Mouse (Mus musculus) right cerebral cortex, postnatal 14 days (tissue): ENCODE measurements around the gene Dennd1a.

Experiments used
- DNase-seq: peaks from one replicate; pipeline ENCODE4 v3.0.0; 2022

The Dennd1a gene

DNA sequence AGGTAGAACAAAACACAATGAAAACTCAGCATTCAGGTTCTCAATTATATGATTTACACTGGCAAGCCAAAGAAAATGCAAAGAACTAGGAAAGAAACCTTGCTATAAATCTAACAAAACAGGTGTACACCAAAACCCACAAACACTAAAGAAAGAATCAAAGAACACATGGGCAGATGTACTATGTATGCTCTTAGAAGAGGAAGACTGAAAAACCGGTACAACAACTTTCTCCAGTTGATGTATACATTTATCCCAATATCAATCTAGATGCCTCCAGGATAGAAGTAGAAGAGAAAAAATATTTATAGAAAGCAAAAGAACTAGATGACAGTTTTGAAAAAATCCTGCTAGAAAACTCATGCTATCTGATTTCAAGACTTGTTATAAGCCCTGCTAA lies 184.5 kb downstream of the Dennd1a start:
- no peak for DNase-seq

DNA sequence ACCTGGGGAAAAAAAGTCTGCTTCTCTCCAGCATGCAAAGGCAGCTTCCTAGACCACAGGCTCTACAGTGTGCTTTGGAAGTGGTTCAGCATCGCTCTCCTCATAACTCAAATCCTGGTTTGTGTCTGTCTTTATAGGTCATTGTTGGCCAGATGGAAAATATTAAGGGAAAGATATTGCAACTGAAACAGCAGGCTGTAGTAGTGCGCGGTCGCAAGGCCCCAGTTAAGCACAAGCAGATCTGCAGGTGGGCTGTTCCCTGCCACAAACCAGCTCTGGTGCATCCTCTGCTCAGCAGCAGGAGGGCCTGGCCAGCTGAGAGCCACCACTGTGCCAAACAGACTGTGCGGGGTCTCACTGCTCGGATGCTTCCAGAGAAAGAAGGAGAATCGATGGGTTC lies 186.9 kb downstream of the Dennd1a start:
- DNase-seq = no peak

DNA sequence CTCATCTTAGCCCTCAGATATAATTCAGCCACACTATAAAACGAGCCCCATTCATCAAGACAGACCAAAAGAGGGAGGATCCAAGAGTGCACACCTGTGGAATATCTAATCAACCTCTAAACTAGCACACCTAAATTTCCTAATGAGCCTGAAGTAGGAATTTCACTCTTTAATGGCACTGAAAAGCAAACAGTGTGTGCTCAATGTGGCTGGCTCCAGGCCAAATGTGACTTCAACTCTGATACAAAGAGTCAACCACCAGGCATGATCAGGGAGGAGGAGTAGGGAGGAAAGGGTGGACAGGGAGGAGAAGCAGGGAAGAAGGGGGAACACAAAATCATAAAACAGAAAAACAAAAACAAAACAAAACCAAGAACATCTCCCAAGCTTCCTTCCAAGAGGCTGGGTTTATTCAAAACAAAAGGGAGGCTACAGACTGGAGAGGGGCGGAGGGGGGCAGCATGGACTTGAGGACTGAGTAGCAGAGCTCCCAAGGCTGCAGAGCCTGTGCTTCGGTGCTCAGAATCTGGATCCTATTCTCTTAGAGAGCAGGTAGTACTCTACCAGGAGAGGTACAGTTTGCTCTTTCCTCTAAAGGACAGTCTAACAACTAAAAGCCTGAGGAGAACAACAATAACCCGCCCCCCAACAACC lies 187.9 kb downstream of the Dennd1a start:
- DNase-seq = no peak

DNA sequence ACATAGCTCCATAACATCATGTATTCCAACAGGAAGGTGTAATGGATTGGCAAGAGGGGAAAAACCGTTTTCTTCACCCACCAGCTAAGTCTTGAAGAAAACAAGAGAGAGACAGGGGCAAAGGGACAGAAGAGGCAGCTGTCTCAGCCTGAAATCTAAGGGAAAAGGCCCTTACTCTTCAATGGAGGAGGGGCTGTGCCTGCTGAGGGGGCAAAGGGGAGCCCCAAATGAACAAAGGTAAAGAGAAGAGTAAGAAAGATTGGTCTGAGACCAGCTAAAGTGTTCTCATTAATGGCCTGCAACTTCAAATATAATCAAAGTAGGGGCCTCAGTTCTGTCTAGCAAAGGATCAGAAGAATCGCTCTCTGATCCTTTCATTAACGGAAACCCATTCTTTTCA lies 189.7 kb downstream of the Dennd1a start:
- no peak for DNase-seq

DNA sequence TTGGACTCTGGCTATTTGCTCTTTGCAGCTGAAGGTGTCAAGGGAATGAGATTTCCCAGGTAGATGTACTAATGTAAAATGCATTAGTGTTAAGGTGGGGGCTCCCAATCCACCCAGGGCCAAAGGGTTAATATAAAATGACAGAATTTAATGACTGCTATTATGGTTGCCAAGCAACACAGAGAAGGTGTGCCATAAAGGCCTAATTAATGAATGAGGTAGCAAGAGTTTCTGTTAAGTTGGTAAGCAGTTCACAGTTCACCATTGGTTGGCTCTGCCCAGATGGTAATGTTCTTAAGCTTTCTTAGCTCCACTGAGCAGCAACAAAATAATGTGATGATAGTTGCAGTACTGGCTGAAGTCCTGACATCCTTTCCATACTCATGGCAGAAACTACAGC lies 190.9 kb downstream of the Dennd1a start:
- no peak for DNase-seq

DNA sequence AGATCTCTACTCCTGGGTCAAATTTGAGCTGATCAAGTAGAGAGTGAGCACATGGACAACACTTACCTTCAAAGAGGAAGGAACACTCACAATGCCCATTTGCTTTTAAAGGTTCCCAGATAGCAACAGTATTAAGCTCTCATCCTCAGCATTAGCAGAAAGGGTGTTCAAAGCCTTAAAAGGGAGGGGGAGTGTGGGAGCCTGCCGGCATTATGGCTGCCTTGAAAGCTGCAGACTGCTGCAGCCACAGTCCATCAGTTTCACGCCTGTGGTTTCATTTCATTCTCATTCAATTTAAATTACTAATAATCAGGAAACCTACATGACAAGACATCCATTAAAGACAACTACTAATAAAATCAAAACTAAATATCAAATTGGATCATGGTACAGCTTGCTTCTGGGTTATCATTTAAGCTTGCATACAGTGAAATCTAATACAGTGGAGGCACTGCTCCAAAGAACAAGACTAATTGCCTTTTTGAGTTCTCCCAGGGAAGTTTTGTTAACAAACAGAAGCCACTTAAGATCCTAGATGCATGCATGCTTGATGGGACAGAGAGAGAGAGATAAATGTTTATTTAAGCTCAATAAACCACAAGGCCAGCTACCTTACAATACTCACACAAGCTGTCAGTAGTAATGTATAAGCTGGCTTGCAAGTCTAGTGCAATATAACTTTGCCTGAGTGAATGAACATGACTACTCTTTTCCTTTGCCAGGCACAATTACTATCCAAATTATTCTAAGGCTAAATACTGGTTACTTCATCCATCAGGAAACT lies 192.6 kb downstream of the Dennd1a start:
- no peak for DNase-seq

DNA sequence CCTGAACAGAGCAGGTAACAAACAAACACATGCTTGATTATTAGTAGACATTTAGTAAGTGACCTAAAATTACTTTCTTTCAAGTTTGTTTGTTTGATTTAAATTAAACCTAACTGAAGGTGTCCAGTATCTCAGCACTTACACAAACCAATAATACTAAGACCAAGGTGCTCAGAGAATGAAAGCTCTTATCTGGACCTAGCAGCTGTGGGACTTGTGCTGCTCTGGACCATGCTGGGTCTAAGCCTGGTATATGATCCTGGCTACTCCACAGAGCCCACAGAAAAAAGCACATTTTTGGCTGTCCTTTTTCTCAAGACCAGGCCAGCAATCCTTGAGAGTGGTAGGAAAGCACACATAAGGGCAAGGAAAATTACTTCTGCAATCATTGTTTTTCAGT lies 193.2 kb downstream of the Dennd1a start:
- no peak for DNase-seq

DNA sequence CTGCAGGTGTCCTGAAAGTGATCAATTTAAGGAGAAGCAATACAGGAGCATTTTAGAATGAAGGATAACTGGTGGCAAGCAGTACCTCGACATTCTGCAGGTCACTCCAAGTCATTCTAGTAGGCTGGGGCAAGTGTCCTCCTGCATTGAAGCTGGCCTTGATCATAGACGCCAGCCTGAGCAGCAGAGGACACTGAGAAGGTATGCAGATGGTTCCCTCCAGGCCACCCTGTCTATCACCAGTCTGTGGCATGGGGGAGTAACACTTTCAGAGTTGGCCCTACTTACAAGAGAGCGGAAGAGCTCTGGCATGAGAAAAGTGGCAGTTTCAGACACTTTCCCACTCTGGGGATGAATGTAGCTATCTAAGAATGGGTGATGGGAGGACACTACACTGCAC lies 193.9 kb downstream of the Dennd1a start:
- no peak for DNase-seq

DNA sequence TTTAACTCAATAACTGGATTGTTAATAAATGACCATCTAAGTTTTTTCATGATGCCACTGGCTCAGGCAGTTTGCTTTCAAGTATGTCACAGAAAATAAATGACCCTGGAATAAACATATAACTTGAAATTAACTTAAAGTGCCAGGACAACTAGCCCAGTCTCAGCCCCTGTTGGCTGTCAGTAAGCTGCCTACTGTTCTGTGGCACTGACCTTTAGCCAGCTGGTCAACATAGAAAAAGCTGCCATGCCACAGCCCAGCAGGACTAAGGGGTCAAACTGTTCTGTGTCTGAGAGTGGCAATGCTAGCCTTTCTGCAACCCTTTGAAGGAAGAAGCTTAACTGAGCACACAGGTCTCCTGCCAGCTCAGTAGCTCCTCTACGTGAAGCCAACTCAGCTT lies 198.8 kb downstream of the Dennd1a start:
- DNase-seq = no peak

DNA sequence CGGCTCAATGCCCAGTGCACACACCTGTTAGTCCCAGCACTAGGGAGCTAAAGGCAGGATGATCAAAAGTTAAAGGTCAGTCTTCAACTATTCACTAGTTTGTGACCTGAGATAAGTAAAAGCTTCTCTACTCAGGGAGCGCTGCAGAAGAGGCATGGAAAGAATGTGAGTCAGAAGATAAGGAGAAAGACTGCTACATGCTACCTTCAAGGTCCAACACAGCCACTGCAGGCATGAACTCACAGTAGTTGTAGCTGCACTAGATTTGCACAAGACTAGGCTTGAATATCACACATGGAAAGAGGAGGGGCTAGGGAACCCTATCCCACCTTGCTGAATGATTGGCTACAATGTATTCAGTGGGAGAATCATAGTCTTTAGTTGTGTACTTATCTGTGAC lies 202.1 kb downstream of the Dennd1a start:
- no peak for DNase-seq

DNA sequence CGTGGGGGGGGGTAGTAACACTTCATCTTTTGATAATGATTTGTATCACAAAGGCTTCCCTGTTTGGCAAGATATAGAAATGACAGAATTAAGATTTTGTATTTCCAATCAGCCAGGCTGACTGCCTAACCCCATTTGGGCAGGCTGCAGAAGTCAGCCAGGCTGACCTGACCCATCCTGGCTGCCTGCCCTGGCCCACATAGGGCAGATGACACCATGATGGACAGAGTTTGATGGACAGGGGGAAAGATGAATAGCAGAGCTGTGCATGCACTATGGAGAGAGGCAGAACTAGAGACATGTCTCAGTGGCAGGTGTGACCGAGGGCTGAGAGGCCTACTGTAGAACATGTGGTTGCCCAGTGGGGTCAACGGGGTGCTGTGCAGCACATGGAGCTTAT lies 203.9 kb downstream of the Dennd1a start:
- DNase-seq = no peak

DNA sequence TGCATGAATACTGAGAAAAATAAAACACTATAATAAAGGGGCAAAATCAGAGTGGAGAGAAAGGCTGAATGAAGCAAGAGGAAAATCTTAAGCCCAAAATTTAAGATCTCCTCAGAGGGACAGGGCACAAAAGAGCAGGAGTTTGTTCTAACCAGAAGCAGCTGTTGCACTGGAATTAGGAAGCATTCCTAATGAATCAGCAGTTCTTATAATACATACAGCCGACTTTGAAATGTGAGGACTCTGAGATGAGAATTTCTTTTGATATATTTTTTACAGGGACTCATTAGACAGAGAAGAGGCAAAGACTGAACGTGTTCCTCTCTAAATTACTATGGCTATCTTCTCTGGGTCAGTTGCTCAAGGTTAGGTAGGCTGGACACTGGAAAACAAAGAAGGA lies 212.7 kb downstream of the Dennd1a start:
- DNase-seq = no peak

DNA sequence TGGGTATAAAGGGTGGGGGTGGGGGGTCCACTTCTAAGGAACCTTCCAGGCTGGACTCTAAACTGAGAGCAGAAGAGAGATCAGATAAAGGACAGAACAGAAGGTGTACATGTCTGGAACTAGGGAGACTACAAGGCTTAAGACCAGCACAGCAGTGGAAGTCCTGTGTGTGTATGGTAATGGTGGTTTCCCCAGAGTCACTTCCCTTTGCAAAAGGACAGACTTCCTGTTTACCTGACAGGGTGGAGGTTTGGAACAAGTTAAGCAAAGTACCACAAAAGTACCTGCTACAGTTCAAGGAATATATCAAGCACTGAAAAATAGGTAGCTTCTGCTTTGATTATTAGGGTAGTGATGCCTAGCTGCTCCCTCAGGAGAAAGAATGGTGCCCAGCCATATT lies 215.1 kb downstream of the Dennd1a start:
- no peak for DNase-seq

DNA sequence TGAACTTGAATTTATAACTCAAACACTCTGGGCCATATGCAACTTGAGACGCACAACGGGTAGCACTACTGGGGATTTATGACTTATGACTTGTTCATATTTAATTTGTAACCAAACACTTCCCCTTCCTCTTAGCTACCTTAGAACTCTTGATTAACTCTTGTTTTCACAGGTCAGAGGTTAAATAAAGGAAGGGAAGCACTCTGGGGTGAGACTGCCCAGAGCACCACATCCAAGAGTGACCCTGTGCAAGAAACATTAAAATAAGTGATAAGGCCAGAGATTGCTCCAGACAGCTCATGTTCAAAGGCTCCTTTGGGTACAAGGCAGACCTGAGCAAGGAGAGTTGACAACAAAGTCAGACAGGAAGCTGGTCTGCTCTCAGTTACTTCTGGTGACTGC lies 219.0 kb downstream of the Dennd1a start:
- DNase-seq = no peak

DNA sequence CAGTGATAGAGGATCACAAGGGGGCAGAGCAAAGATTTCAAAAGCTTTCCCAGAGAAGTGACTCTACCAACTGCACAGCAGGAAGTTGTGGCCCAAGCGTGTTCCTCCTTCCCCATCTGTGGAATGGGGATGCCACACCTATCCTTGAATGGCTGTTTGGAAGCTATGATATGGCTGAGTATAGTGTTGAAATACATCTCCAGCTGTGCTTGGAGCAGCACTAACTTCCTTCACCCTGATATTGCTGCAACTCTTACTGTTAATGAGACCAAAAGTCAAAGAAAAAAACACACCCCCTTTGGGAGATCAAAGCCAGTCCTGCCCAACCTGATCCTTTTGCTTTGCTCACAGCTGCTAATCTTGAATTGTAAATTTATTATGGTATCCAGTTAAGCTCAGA lies 221.3 kb downstream of the Dennd1a start:
- no peak for DNase-seq

DNA sequence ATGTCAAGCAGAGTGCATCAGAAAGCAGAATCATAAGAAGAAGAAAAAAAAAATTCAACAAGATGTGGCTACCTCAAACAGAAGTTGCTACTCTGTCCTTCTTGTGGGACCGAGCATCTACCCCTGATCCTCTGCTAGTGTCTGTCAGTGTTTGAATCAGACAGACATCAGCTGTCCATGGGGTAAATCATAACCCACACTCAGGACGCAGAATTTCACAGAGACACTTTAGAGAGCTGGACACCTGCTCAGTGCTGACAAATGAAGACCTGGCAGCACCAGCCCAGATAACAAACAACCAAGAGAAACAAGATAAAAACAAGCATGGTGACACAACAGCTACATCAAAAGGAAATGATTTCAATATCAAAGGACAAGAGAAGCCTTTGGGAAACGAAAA lies 222.9 kb downstream of the Dennd1a start:
- DNase-seq = no peak

DNA sequence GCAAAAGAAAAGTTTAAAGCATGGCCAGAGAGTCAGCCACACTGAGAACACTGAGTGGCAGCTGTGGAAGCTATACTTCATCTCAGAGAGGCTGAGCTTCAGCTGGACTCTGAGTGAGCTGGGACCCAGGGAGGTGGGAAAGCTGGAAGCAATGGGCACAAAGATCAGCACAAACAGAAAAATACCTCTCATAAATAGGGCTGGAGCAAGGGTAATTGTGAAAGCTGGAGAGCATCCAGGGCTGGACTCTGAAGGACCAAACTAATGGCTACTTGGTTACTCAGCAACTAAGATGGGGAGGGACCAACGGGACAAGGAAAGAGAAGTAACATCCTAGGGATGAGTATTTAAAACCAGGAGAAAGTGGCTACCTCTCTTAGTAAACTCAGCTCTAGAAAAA lies 225.0 kb downstream of the Dennd1a start:
- no peak for DNase-seq

DNA sequence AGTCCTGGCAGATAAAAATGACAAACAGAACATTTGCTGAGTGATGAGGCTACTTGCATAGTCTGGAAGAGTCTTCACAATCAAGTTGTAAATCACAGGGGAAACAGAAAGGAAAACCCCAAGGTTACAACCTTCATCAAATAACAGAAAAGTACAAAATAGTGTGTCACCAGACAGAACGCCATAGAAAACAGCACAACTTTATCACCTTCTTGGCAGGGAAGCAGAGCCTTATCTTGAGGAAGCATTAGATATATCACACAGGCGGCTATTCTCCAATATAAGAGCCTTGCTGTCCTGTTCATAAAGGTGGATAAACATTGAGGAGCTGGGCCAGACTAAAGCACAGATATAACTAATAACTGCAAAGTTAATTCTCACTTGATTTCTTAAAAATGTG lies 225.7 kb downstream of the Dennd1a start:
- DNase-seq = no peak

DNA sequence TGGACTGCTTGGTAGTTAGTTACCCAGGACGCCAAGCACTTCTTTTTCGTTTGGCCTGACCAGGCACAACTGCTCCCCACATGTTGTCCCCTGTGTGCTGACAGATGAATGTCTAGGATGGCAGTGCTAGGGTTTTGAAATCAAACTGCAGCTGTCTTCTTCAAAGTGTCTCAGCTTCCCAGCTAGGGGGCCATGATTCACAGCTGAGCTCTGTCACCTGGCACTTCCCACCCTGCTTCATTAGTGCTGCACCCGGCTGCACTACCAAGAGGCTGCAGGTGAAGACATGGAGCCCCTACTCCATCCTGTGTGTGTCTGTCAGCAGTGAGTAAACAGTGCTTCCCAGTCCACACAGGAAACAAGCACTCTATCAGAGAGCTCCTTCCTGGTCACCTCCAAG lies 234.8 kb downstream of the Dennd1a start:
- DNase-seq = no peak

DNA sequence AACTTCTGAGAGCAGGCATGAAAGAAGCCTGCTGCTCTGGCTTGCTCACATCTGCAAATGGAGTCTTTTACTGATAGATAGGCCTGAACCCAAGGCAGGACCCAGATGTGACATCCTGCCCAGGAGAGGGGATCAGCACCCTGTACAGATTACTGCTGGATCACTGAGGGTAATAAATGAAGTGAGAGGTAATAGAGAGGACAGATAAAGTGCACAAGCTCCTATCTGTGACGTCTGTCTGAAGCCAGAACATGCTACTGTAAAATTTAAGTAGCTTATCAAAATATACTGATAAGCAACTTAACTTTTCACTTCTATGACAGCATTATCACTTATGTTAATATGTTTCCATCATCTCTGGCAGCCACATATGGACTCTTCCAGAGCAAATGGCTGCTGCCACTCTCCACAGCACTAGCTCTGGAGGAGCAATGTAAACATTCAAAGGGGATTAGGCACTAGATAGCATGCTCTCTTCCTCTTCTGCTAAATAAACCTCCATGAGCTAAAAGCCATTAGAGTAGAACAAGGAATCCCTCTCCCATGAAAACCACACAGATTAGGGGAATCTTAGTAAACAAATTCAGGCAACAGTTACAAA lies 235.6 kb downstream of the Dennd1a start:
- DNase-seq = no peak

DNA sequence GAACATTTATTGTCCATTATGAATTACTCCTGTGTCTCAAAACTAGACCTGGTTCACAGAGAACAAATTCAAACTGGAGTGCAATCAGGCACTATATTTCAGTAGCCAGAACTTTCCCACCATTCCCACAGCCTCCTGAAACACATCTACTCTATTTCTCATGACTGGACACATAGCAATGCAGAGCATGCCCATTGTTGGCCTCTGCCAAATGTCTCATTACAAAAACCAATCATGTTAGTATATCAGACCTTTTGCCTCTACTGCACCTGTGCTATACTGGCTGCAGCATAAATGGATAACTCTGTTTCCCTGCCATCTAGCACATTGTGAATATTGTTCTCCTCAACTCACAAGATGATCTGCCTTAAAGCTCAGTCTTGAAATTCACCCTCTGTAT lies 238.2 kb downstream of the Dennd1a start:
- no peak for DNase-seq

DNA sequence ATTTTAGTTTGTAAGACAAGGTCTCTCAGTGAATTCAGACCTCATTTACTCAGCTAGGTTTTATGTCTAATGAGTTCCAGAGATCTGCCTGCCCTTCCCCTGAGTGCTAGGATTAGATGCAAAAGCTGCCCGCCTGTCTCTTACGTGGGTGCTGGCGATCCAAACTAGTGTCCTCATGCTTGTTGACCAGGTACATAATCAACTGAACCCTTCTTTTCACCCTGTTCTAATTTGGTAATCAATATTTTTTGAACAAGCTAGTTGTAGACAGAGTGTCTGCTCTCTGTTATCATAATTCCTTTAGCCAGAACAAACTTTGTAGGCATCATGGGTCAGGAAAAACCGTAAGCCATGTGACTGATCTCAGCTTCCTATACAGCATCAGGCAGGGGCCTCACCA lies 241.9 kb downstream of the Dennd1a start:
- DNase-seq = no peak

DNA sequence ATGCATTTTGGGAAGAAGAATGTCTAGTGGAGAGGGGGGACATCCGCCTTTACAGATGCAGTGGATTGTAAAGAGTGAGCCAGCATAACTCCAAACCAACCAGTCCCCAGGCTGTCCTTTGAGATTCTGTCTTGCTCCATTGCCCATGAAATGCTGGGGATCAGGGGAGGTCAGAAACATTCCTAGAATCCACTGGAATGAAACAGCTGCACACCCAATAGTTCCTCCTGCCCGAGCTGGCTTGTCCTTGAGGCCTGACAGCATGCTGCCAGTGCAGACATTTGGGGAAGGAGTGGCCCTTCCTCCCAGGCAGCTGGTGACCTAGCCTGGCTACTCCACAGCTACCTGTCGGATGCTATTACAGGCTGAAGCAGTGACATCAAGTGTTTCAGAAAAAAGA lies 246.3 kb downstream of the Dennd1a start:
- no peak for DNase-seq

DNA sequence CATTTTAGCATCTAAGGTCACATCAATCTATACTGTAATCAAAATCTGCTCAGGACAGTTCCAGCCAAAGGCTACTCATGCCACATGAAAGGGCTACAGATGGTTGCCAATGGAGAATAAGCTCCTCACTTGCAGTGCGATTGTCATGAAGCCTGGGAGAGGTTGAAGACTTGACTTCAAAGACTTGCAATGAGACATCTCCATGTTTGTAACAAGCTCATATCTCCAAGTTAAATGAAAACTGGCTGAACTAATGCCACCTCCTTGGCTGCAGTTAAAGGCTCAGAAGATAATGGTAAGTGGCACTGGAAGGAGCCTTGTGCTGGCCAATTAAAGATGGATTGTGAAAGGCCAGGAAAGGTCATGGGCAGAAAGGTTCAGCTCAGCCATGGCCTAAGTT lies 247.6 kb downstream of the Dennd1a start:
- DNase-seq = no peak

DNA sequence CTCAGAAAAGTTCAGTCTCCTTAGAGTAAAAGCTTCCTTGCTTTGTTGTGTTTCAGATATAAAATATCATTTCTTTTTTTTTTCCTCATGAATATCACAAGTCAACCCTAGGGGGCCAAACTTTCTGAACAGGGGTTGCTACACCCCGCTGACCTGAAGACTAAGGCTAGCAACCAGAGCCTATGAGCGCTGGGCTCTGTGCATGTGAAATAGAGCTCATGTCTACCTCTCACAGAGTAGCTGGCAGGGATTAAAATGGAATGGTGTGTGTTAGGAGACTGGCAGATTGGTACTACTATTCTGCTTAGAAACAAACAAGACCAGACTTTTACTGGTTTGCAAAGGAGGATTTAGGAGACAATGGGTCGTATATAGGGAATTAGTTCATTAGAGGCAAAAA lies 258.9 kb downstream of the Dennd1a start:
- no peak for DNase-seq
